Mouse (Mus musculus) erythroblast, adult 5-6 weeks (primary cell): Measurements from ENCODE around the gene Tigar. TPM values are rescaled to one million over a fixed set of nuclear protein-coding genes. Genes with fewer than 3 reads are reported as not detected.

Source experiments
- ATAC-seq: replicated peaks from 2 replicates; pipeline ENCODE4 v1.8.0; 2016; ENCODE audit warnings: moderate number of reproducible peaks, mild to moderate bottlenecking, moderate TSS enrichment, inconsistent platforms; ENCODE audit not compliant: poor library complexity, low FRiP score, severe bottlenecking
- total RNA-seq, 2 experiments: library from RNA; stranded (forward) in 1 of 2; stranded (reverse) in 1 of 2; fragments of 150-400 nt in 1 of 2; fragments of 200-764, 138-1000 nt in 1 of 2; gene quantifications; 2 replicates each; pipeline versions ENCODE4 v1.2.3 to v1.2.4; 2015 to 2017; ENCODE audit warnings: low replicate concordance in 2 of 2

Tigar gene
- total RNA-seq, 2 experiments from 2014 or later: 0.96 to 1.6 TPM

GRCm38 (mm10) chr6:127143576-127144288 is 34.4 kb upstream of the Tigar start:
- no peak for ATAC-seq

GRCm38 (mm10) chr6:127143124-127143520 is 33.8 kb upstream of the Tigar start:
- no peak for ATAC-seq

- ATAC-seq: peak; percentile 85
These were observed 33.1 kb upstream of the Tigar start for GRCm38 (mm10) chr6:127142154-127143123.

- ATAC-seq: no peak
These were observed 29.6 kb upstream of the Tigar start for GRCm38 (mm10) chr6:127138962-127139361.

GRCm38 (mm10) chr6:127133433-127134245 is 24.3 kb upstream of the Tigar start:
- no peak for ATAC-seq

- ATAC-seq: no peak
These were observed 23.4 kb upstream of the Tigar start for GRCm38 (mm10) chr6:127132719-127133118.

- no peak for ATAC-seq
These were observed 22.6 kb upstream of the Tigar start for GRCm38 (mm10) chr6:127131946-127132345.

- no peak for ATAC-seq
These were observed 21.0 kb upstream of the Tigar start for GRCm38 (mm10) chr6:127130377-127130776.

GRCm38 (mm10) chr6:127129659-127130058 is 20.3 kb upstream of the Tigar start:
- ATAC-seq: no peak

GRCm38 (mm10) chr6:127123506-127123905 is 14.1 kb upstream of the Tigar start:
- no peak for ATAC-seq

- no peak for ATAC-seq
These were observed 13.6 kb upstream of the Tigar start for GRCm38 (mm10) chr6:127122996-127123395.

GRCm38 (mm10) chr6:127122221-127122806 is 13.0 kb upstream of the Tigar start:
- ATAC-seq: no peak

GRCm38 (mm10) chr6:127114753-127115456 is 5.5 kb upstream of the Tigar start:
- ATAC-seq: no peak

GRCm38 (mm10) chr6:127108368-127109060 is 843 bp downstream of the Tigar start:
- ATAC-seq: no peak

GRCm38 (mm10) chr6:127107413-127107812 is 1.9 kb downstream of the Tigar start:
- no peak for ATAC-seq

GRCm38 (mm10) chr6:127106726-127107125 is 2.6 kb downstream of the Tigar start:
- ATAC-seq: no peak

- no peak for ATAC-seq
These were observed 3.2 kb downstream of the Tigar start for GRCm38 (mm10) chr6:127106189-127106588.

GRCm38 (mm10) chr6:127105107-127105506 is 4.2 kb downstream of the Tigar start:
- ATAC-seq: 0 out of 2 replicates have a peak, but pooled peaks have one; percentile 60
